Mouse (Mus musculus): ENCODE results near the gene Braf.

The Braf gene

DNA sequence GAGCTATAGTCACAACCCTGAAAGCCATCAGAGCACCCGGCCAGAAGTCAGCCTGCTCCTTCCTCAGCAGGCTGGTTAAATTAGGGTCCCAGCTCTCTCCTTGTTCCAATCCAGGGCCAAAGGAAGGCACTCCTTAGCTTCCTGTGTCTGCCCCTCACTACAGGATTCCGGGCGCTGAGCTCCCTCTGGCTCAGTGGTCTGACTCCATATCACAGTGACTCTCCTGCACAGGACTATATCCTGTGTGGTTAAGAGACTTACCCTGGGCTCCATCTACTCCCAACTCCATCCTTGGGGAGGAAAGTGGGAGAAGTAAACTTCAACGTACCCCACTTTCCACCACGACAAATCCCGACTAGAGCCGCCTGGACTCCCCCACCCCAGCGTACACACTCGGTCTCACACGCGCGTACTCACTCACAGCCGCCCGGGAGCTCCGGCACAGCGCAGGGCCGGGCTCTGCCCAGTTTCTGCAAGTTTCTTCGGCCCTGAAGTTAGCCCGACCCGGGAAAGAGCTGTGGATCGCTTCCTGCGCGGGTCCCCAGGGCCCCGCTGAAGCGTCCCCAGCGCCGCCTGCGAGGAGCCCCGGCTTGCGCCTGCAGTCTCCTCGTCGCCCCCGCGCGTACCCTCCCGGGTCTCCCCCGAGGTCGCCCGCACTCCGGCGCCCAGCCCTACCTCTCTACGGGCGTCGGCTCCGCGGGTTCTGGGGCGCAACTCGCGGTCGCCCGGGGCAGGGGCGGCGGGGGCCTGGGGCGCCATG is 168.2 kb downstream of the Braf start:
- DNase-seq (ENCODE audit: low read depth), result no peak

GRCm38 (mm10) chr6:39555648-39555945 is 169.7 kb downstream of the Braf start:
- no peak for DNase-seq (ENCODE audit: low read depth)

DNA sequence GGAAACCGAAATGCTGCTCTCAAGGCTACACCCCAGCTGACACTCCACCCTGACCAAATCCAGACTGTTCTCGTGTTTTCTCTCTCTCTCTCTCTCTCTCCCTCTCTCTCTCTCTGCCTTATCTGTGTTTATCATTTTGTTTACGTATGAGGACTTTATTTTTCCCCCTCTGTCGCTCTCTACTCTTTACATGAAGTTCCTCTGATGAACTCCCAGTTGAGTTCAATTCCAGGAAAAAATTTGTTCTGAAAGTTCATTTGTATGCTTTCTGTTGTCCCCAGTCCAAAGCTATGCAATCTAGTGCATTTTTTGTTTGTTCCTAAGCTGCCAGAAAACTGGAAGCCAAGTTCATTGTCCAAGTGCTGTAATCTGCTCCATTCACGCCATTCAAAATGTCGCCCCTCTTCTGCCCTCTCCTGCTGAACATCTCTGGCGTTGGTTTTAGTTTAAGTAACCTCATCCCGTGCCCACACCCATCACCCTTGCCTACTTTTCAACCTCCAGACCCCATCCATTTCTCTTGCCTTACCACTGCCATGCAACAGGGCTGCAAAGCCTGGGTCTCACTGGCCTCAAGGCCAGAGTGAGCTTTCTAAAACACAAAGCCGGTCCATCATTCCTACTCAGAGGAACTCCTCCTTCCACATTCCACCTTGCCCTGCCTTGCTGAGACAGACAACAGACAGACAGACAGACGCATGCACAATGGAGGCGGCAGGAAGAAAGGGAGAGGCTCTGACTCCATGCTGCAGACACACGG is 170.2 kb downstream of the Braf start:
- DNase-seq (ENCODE audit: low read depth), result no peak
